Mouse (Mus musculus) lung, postnatal 36 days (tissue): ENCODE results near the gene Wdr38.
A peak's percentile ranks its signal among the peaks of the same experiment; 100 is the strongest.

ENCODE experiments used
- DNase-seq: peaks from one replicate; pipeline ENCODE4 v3.0.0; 2022; ENCODE audit warnings: mixed read lengths

Wdr38 gene

DNA sequence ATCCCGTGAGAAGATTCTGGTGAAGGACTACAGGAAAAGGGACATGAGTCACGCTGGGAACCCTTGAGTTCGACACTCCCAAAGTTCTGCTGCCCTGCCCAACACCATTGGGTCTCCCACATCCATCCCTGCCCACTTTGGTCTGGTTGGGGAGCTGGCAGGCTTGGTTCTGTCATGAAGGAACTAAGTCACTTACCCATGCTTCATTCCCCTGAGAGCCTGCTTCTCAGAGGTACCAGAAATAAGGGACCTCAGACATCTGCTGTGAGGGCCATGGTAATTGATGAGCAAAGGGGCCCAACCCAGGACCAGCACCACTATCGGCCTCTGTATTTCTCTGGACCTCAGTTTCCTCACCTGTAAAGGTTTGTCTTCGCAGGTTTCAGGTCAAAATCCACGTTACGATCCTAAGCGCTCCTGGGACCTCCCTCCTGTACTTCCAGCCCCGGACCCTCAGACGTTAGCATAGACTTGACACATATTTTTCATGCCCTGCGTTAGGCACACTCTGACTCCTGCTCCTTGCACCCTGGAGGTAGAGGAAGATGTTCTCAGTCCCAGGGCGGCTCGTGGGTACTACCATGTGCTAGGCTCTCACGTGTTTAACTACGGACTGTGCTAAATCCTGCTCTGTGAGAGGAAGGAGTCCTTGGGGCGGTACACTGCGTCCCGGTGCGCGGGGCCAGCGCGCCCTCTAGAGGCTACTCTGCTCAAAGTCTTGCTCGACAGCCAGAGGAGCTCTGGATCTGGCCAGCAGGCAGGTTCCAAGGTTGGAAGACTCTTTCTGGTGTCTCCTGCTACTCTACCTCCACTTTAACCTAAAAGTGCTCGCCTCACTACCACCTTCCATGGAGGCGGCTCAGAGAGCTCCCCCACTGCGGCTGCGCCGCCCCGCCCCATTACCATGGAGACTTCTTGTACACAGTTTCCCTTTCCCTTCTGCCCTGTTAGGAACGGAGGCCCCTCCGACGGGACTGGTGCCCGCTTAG, at the start of gene Wdr38:
Gene Wdr38 (plus strand): TSS at position 91 of the 989 bp plus-strand sequence.
- peak; percentile 94 for DNase-seq

DNA sequence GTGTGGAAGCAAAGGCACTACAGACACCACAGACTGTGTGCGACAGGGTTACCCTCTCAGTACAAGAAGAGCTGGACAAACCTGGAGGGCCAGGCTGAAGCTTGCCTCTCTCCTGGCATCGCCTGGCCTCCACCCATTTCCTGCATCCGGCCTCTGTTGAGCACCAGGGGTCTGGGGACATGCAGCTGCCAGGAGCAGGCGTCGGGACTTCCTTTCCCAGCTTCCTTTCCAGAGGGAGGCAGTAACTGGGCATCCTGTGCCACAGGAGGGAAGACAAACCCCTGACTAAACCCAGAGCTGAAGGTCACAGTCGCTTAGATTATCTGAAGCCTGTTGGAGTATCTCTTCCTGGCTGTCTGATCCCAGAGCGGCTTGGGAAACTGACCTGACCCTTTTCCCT, 49.7 kb upstream of the Wdr38 start:
- DNase-seq = peak; percentile 84

DNA sequence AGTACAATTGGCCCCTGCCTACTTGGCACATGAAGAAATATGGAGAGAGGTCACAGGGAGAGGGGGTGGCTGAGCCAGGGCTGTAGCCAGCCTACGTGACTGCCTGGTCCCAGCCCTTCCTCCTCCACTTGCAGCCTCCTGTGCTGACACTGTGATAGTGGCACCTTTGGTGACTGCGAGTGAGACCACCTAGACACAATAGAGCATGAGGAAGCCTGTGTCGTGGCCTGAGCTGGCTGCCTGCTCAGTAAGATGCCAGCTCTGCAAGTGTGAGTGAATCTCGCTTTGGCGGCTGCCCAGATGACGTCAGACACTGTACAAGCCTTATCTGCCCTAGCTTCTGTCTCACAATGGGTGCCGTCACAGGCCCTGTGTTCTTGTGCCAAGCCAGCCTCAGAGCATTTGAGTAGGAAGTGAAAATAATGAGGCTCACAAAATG, 47.0 kb upstream of the Wdr38 start:
- peak; percentile 97 for DNase-seq

DNA sequence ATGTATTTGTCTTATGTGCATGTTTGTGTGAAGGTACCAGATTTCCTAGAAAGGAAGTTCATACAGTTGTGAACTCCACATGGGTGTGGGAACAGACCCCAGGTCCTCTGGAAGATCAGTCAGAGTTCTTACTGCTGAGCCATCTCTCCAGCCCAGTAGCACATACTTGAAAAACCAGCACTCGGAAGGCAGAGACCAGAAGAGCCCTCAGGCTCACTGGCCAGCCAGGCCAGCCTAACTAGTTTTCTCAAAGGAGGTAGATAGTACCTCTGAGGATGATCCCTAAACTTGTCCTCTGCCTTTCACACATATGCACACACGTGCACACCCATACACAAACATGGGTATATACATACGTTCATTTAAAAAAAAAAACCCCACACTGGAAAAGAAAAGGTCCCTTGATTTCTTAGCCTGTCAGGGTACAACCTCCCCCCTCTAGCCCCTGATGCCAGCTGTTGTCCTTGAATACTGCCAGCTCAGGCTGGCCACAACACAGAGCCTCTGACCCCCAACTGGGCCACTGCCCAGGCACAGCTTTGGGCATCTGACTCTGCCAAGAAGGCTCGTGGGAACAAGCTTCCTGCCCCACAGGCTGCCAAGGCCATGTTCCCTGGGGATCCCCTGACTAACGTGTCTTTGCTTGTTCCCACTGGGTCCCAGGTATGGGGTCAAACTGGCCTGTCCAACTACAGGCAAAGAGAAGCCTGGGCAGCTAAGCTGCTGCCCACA, 44.0 kb upstream of the Wdr38 start:
- DNase-seq = no peak

DNA sequence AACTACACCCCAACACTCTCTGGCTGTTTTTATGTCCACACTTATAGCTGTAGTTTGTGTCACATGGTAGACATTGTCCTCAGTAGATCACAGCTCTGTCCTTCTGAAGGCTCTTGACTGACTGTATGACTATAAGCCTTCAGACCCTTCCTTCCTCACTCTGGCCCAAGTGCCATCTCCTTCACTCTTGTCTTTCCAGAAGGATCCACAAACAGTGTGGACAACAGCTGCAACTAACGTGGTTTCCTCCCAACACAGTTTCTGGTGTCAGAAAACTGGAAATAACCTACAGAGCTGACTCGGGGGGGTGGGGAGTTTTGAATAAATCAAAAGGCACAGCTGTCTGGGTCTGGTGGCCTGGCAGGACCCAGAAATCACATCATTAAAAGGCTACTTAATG, 41.2 kb upstream of the Wdr38 start:
- no peak for DNase-seq

DNA sequence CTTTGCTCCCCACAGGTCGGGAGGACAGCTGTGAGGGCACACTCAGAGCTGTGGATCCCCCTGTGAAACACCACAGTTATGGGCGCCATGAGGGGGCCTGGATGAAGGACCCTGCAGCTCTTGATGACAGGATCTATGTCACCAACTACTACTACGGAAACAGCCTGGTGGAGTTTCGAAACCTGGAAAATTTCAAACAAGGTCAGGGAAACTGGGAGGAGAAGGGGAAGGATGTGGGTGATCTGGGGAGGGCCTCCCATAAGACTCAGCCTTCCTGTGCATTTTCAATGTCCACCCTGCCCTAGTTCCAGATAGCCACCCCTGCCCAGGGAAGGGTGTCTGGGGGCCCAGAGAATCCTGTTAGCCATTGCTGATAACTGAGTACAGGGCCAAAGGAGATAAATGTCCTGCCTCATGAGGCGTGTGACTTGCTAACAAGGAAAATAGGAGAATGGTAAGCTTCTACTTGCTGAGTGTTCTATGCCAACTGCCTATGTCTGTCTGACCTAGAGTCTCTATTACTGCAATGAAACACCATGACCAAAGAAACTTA, 39.5 kb upstream of the Wdr38 start:
- DNase-seq = no peak

DNA sequence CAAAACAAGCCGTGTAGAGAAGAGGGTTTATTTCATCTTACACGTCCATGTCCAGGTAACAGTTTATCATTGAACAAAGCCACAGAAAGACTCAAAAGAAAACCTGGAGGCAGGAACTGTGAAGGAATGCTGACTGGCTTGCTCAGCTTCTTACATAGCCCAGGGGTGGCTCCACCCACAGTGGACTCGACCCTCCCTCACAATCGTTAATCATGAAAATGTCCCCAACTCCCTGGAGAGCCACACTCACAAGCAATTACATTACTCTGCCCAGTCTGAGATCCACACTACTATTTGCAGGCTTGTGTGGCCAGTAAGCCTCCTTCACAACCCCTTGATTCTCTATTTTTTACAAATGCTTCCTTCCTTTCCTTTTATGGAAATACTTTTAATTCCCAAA, 33.1 kb upstream of the Wdr38 start:
- DNase-seq = no peak

DNA sequence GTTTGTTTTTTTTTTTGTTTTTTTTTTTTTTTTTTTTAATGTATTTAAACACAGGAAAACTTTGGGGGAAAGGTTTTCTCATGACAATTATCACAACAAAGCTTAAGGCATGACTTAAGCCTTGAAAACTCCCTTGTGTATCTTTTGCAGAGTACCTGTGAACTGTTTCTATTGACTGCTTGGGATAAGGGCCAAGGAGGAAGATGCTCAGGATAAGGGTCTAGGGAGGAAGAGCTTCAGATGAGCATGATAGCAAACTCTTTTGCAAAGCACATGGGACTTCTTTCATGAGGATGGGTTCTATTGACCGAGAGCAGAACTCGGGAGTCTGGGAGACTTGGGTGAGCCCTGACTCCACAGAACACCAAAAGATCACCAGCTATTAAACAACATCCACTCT, 27.6 kb upstream of the Wdr38 start:
- no peak for DNase-seq

DNA sequence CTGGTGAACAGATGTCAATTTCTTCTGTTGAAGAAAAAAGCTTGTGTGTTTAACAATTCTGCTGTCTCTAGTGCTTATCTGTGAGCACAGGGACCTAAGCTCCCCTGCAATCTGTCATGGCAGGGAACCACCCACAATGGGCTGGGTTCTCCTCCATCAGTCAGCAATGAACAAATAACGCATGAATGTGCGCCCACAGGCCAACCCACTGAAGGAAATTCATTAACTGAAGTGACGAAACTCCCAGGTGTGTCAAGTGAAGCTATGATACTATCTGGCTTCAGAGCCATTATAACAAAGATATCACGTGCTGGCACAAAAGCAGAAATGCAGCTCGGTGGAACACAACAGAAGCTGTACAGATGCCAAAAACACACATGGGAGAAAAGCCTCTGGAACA, 27.2 kb upstream of the Wdr38 start:
- DNase-seq = no peak

DNA sequence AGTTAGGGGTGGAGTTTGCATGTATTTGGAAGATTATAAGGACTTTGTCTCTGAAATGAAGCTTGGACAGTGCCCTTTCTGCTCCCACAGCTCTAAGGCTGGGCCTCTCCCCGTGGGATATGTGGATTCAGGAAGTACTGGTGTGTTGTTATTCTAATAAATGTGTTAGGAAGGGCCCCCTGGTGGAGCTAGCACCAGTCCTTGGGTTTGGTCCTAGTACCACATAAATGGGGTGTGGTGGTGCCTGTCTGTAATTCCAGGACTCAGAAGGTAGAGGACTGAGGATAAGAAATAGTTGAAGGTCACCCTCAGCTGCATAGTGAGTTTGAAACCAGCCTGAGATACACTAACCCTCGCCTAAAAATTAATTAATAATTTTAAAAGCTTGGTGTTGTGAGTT, 24.1 kb upstream of the Wdr38 start:
- DNase-seq = peak; percentile 44

DNA sequence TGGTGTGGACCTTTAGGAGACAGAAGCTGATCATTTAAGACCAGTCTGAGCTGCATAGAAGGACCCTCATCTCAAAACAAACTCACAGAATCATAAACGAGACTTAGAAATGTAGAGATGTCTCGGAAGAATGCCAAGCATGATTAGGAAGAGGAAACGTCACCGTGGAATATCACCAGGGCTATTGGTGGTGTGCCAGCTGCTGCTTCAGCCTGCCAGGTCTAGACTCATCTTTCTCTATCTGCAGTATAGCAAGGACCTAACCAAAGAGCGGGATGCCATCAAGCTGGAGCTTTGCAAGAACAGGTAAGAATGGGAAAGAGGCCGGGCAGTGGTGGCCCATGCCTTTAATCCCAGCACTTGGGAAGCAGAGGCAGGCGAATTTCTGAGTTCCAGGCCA, 23.6 kb upstream of the Wdr38 start:
- no peak for DNase-seq

DNA sequence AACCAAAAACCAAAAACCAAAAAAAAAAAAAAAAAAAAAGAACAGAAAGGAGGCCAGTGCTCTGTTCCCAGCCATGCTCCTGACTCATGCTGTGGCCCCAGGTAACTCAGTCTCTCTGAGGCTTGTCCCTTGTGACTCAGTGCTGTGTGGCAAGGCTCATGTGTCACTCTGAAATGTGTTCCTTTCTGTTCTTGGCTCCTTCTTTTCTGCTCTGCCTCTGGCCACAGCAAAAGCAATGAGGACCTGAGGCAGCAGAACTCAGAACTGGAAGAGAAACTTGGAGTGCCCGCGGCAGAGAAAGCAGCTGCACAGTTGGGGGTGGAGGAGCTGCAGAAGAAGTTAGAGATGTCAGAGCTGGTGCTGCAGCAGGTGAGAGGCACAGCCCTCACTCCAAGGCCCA, 23.1 kb upstream of the Wdr38 start:
- DNase-seq = no peak

DNA sequence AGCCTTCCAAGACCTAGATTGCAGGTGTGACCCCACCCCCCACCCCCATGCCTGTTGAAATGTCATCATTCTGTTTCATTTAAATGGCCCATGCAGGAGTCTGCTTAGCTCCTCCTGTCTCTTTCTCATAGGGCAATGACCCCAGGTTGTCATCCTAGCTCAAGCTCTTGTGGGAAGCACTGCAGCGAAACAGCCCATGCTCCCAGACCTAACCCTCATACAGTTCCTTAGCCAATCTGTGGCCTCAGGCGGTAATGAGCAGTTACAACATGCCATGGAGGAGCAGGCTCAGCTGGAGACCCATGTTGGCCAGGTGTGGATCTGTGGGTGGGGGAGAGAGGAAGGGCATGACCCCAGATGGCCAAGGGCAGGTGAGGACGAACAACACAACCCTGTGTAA, 22.1 kb upstream of the Wdr38 start:
- DNase-seq = no peak

DNA sequence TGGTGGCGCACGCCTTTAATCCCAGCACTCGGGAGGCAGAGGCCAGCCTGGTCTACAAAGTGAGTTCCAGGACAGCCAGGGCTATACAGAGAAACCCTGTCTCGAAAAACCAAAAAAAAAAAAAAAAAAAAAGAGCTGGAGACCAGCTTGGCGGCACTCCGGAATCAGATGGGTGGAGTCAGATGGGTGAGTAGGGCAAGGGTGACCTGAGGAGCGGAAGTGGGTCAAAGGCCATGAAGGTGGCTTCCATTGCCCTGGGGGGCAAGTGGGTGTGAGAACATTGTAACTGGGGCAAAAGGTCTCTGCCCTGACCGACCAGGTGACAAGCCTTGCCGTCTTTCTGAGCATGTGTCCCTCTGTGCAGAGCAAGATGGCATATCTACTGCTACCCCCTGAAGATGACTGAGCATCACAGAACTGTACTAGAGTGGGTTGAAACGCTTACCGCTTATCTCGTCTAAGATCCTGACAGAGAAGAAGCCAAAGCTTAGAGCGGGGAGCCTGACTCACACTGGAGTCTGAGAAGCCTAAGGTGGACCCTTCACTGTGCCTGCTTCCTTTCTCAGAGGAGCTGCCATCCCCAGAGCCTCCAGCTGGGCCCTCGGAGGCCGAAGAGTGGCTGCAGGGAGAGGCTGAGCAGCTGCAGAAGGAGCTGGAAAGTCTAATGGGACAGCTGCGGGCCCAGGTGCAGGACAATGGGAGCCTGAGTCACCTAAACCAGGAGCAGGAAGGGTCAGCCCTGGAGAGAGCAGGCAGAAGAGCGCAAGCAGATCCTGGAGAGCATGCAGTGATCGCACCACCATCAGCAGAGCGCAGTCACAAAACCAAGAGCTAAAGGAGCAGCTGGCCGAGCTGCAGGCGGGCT, 21.1 kb upstream of the Wdr38 start:
- no peak for DNase-seq

DNA sequence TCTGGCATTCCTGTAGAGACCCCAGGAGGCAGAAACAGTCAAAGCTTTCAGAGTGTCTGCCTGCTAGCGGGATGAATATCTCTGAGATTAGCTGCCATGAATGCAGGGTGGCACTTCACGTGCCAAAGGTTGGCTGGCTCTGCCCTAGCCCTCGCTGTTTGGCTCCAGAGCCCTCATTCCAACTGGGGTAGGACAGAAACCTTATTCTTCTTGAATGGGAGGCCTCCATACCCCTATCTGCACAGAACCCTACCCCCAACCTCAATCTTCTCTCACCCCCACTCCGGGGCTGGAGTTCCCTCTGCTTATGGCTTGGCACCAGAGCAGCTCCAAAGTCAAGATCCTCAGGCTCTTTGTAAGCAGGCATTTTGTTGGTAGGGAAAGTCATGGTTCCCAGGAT, 19.4 kb upstream of the Wdr38 start:
- DNase-seq = no peak

DNA sequence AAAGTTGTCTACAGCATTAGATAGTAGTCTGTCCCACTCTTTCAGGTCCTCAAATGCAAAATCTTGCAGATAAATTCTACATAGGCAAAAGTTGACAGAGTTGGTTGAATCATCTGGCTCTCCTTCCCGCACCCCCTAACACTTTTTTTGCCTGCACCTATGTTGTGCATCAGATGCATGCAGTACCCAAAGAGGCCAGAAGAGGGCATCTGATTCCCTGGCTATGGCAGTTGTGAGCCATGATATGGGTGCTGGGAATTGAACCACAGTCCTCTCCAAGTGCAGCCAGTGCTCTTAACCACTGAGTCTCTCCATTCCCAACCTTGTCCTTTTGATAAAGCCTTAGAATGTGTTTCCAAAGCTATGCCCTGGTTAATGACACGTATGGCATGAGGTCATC, 13.8 kb upstream of the Wdr38 start:
- no peak for DNase-seq

DNA sequence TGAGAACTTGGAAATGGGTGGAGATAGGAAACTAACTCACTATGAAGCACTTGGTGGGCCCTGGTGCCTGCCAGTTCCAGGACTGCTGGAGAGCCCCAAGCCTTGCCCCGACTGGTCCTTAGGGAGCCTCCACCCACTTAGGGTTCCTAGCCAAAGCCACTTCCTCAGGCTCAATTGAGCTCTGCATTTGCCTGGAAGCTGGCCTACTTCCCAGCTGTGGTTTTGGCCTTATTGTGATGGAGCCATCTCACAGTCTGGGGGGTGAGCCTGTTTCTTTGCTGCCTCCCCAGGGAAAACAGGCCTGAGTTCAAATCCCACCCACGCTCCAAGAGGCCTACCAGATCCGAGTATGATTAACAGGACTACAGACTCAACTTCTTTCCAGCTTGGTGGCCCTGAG, 10.7 kb upstream of the Wdr38 start:
- DNase-seq = peak; percentile 83

DNA sequence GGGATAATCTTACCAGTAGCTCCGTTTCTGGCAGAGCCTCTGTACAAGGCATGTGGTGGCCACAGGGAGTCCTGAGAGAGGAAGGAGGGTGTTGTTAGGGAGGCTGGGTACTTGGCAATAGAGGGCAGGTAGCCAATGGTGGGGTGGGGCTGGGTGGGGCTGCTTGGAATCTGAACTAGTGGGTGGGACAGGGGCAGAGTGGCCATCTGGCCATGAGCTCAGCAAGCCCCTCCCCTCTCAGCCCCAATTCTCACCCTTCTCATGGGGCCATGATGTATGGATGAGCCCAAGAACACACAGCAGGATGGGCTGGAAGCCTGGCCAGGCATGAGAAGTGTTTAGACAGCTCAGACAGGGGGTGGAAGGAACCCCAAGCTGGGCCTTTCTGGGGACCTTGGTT, 9.9 kb upstream of the Wdr38 start:
- DNase-seq = no peak

DNA sequence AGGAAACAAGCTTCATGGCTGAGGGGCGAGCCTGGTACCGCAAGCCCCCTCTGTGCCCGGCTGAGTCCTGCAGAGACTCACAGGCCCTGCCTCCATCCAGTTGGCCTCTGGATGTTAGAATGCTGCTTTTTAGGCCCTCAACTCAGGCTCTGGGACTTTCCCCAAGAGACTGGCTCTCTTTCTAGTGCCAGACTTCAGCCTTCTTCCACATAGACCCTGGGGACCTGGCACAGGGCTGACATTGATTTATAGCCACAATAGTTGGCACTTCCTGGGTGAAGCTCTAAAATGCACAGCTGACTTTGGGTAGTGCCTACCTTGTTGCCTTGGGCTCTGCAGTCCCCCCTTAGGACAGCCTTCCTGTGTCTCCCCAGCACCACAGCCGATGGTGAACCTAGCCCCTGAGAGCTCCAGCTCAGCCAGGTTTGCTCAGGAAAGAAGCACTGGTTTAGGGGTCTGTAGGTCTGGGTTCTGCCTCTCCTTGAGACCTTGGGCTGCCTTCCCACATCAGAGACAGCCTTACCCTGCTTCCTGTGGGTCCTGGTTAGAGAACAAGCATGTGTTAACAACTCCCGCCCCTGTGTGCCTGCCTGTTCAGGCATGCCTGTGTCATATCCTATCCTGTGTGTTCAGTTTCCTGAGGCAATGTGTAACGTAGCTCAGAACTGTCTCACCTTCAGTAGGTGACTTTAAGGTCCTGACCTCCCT, 9.3 kb upstream of the Wdr38 start:
- DNase-seq = no peak

DNA sequence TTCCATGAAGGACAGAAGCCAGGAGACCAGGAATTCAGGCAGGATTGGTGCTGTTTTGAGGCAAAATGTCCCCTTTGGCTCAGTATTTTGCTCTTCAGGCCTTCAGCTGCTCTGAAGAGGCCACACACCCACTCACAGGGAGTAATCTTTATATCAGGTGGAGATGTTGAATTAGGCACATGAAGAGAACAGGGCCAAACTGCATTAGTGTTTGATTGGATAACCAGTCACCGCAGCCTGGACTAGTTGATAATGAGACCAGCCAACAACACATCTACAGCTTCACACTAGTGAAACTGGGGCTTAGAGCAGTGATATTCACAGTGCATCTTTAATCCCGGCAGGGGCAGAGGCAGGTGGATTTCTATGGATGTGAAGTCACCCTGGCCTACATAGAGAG, 8.3 kb upstream of the Wdr38 start:
- DNase-seq = no peak

DNA sequence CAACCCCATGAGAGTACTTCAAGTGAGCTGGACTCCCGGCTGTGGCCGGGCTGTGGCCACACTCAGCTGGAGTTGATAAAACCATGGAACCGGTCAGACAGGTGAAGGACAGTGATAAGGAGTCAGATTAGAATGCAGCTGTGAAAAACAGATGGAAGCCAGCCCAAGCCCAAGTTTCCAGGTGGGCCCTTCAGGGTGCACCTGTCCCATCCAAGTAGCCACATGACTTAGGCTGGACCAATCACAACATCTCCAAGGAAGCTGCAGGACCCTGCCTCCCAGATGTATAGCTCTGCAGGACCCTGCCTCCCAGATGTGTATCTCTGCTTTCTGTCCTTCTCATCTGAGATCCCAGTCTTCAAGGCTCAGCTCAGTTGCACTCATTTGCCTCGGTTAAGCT, 5.3 kb upstream of the Wdr38 start:
- DNase-seq = no peak

DNA sequence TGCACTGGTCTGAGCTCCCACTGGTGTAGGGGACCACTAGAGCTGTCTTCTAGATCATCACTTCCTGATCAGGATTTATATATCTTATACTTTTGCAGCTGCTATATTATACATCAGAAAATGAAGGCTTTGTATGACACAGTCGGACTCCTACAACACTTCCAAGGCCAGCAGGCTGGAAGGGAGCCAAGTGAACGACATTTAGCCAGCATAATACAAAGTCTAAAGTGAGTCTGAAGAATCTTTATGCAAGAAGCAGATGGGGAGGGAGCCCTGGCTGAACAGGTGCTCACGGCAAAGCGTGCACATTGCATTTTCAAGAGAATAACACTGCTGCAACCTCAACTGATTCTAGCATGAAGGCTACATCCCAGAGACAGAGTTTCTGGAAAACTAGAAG, 4.8 kb upstream of the Wdr38 start:
- DNase-seq = no peak
